Mouse (Mus musculus) lung, postnatal 36 days (tissue): ENCODE results near the gene Phf7.
A peak's percentile ranks its signal among the peaks of the same experiment; 100 is the strongest.

Experiments
- DNase-seq: peaks from one replicate; pipeline ENCODE4 v3.0.0; 2022; ENCODE audit warnings: mixed read lengths

Phf7 gene

GRCm38 (mm10) chr14:31251084-31251604 is at the start of gene Phf7, which contains the start of gene Bap1:
Phf7 (minus strand) TSS chr14:31251317.
Bap1 (plus strand) TSS chr14:31251450.
- peak; percentile 96 for DNase-seq

- no peak for DNase-seq
These were observed 34.6 kb upstream of the Phf7 start for GRCm38 (mm10) chr14:31285728-31286127.

- DNase-seq = peak; percentile 88
These were observed 21.0 kb upstream of the Phf7 start for GRCm38 (mm10) chr14:31272164-31272563.

GRCm38 (mm10) chr14:31271121-31271520 is 20.0 kb upstream of the Phf7 start:
- DNase-seq = no peak

- DNase-seq = peak; percentile 23
These were observed 18.5 kb upstream of the Phf7 start for GRCm38 (mm10) chr14:31269456-31270100.

- DNase-seq = no peak
These were observed 17.3 kb upstream of the Phf7 start for GRCm38 (mm10) chr14:31268301-31269001.

- no peak for DNase-seq
These were observed 16.5 kb upstream of the Phf7 start for GRCm38 (mm10) chr14:31267649-31268048.

GRCm38 (mm10) chr14:31260932-31261331 is 9.8 kb upstream of the Phf7 start:
- DNase-seq = no peak

GRCm38 (mm10) chr14:31260374-31260773 is 9.3 kb upstream of the Phf7 start:
- DNase-seq = no peak

GRCm38 (mm10) chr14:31258476-31259050 is 7.4 kb upstream of the Phf7 start:
- no peak for DNase-seq

GRCm38 (mm10) chr14:31252091-31252490 is 974 bp upstream of the Phf7 start:
- DNase-seq = no peak

- DNase-seq = no peak
These were observed 509 bp upstream of the Phf7 start for GRCm38 (mm10) chr14:31251626-31252025.

- peak; percentile 84 for DNase-seq
These were observed 664 bp downstream of the Phf7 start for GRCm38 (mm10) chr14:31250222-31251083.

GRCm38 (mm10) chr14:31248396-31248795 is 2.7 kb downstream of the Phf7 start:
- no peak for DNase-seq

- no peak for DNase-seq
These were observed 5.2 kb downstream of the Phf7 start for GRCm38 (mm10) chr14:31245946-31246345.

- DNase-seq = no peak
These were observed 6.3 kb downstream of the Phf7 start for GRCm38 (mm10) chr14:31244777-31245176.

- DNase-seq = no peak
These were observed 10.6 kb downstream of the Phf7 start for GRCm38 (mm10) chr14:31240528-31240927.

- DNase-seq = peak; percentile 62
These were observed 13.8 kb downstream of the Phf7 start for GRCm38 (mm10) chr14:31237101-31237882.

GRCm38 (mm10) chr14:31233996-31234591 is 17.0 kb downstream of the Phf7 start:
- DNase-seq = peak; percentile 93

- peak; percentile 86 for DNase-seq
These were observed 17.8 kb downstream of the Phf7 start for GRCm38 (mm10) chr14:31233070-31233995.
